Comparison of ENCODE assay signal across 8 mouse cellular contexts in genomic region chr10:59879255-59880028, GRCm38 (mm10). TPM values are rescaled to one million over a fixed set of nuclear protein-coding genes. Genes with fewer than 3 reads are reported as not detected.
DNase-seq lines count a peak whose midpoint lies in the region; ATAC-seq and TF ChIP-seq lines count a peak whose summit lies in the region.

TSS of gene Dnajb12 (plus strand) at chr10:59879556.

- no peaks in the 10 kb centered on the region for H3K27me3 ChIP-seq in hindbrain, postnatal 0 days (ENCODE audit: insufficient read depth, low read length)

- peak; percentile 95 for ATAC-seq in hindbrain, postnatal 0 days
- ATAC-seq in megakaryocyte, adult 5-6 weeks (ENCODE audit: poor library complexity, severe bottlenecking) = peak; percentile 92

- H3K4me1 ChIP-seq in hindbrain, postnatal 0 days (ENCODE audit: insufficient read depth, low read length) = peaks cover 8% of the 10 kb centered on the region

- WGBS in hindbrain, postnatal 0 days = under 1% methylated on average over 79 of the region's 80 CpGs

- TF ChIP-seq CTCF in gastrocnemius, adult 2 months (IDR thresholded peaks at IDR 0.05) = no peak
- TF ChIP-seq CTCF in hindbrain, postnatal 0 days (IDR thresholded peaks at IDR 0.05; ENCODE audit: low read depth) = 0 out of 2 replicates have a peak, but pooled peaks have one; percentile 8
- TF ChIP-seq CTCF in left cerebral cortex, adult 2 months (IDR thresholded peaks at IDR 0.05) = no peak

- H3K36me3 ChIP-seq in hindbrain, postnatal 0 days (ENCODE audit: insufficient read depth, low read length) = no peaks in the 10 kb centered on the region

- peak; percentile 92 for DNase-seq in T-cell, adult 2 months (ENCODE audit: low spot score)
- peak; percentile 94 to 96 for DNase-seq in cerebellum, postnatal 36 days
- DNase-seq in gastrocnemius, adult 2 months = peak; percentile 96
- DNase-seq in hindbrain, postnatal 0 days (ENCODE audit: low spot score) = peak; percentile 98
- DNase-seq in left cerebral cortex, adult 2 months (ENCODE audit: extremely low spot score in 1 of 2, low spot score in 2 of 2) = peak; percentile 94 to 96
- DNase-seq in right cerebral cortex, adult 2 months (ENCODE audit: low spot score in 2 of 2) = peak; percentile 95
- peak; percentile 95 for DNase-seq in urinary bladder, postnatal 14 days (ENCODE audit: low spot score)

- H3K4me2 ChIP-seq in hindbrain, postnatal 0 days (ENCODE audit: low read depth, low read length) = peak within 1 kb of the TSS; percentile 78

- H3K9ac ChIP-seq in hindbrain, postnatal 0 days (replicated peaks; ENCODE audit: low read length) = peak within 1 kb of the TSS; percentile 97

- H3K4me3 ChIP-seq in gastrocnemius, adult 2 months = peak within 1 kb of the TSS; percentile 92
- peak within 1 kb of the TSS; percentile 78 for H3K4me3 ChIP-seq in hindbrain, postnatal 0 days (ENCODE audit: low read length)
- H3K4me3 ChIP-seq in left cerebral cortex, adult 2 months = peak within 1 kb of the TSS; percentile 98

- intact Hi-C loops in gastrocnemius, adult 2 months (cut with DNase I) = loop anchor here (10.0 kb wide), 1 partner anchor 265 kb away; the partner anchor contains the start of genes Gm10322 and Mcu
- intact Hi-C loops in left cerebral cortex, adult 2 months (cut with DNase I) = loop anchor here (10.0 kb wide), 1 partner anchor 365 kb away; no protein-coding TSS in a partner anchor

- H3K9me3 ChIP-seq in hindbrain, postnatal 0 days (ENCODE audit: low read length) = no peaks in the 10 kb centered on the region

- peak within 1 kb of the TSS; percentile 98 for H3K27ac ChIP-seq in gastrocnemius, adult 2 months
- peak within 1 kb of the TSS; percentile 100 for H3K27ac ChIP-seq in hindbrain, postnatal 0 days
- peak within 1 kb of the TSS; percentile 100 for H3K27ac ChIP-seq in left cerebral cortex, adult 2 months

RNA-seq across cellular contexts. Expression of gene Dnajb12, which starts in this region (rescaled TPM):
- total RNA-seq in gastrocnemius, adult 2 months (2021) = 10 to 100 TPM; 60.4 to 77.5 TPM
- 45.1 and 56.8 TPM in 2 replicates for total RNA-seq in hindbrain, postnatal 0 days (2014; rRNA removed)
- 25.5 and 26.4 TPM in 2 replicates for polyA plus RNA-seq in hindbrain, postnatal 0 days (2015; fragmentation: Nextera tagmentation; extraction: Ambion mirVana)
- 10 to 100 TPM; 50.6 to 52.2 TPM for total RNA-seq in left cerebral cortex, adult 2 months (2021)
- 21.9 and 26.0 TPM in 2 replicates for total RNA-seq in megakaryocyte, adult 5-6 weeks (2015)
- total RNA-seq in megakaryocyte, adult 5-6 weeks (2017) = 17.3 and 18.5 TPM in 2 replicates

Comparison
In these comparisons a context has a peak if more than half of its experiments do, and no peak if none do; other contexts are left out.
1. Peak in every context shown above with its lines: DNase-seq, ATAC-seq, H3K4me3 ChIP-seq and H3K27ac ChIP-seq.